Mouse (Mus musculus) embryonic fibroblast, embryonic 13.5 days (primary cell): ENCODE measurements around the gene Cdh18. TPM values are rescaled to one million over a fixed set of nuclear protein-coding genes. Genes with fewer than 3 reads are reported as not detected.
"Not testable (repeated sequence)": the region's sequence is repeated elsewhere in the genome, so short reads cannot be mapped to it uniquely, and the experiment has no call there.

Experiments
- H3K27ac ChIP-seq: 2 replicates; pipeline ENCODE4 v1.5.1; 2012; ENCODE audit warnings: low read length, control low read depth, inconsistent platforms; ENCODE audit not compliant: insufficient read depth
- H3K4me1 ChIP-seq: 2 replicates; pipeline ENCODE4 v1.6.1; 2011; ENCODE audit warnings: low read length; ENCODE audit not compliant: control insufficient read depth, insufficient read depth
- H3K4me3 ChIP-seq: 2 replicates; pipeline ENCODE4 v1.5.1; 2011; ENCODE audit warnings: mild to moderate bottlenecking, control low read depth, low read length; ENCODE audit not compliant: insufficient read depth
- CTCF ChIP-seq: IDR thresholded peaks from 2 replicates; pipeline ENCODE4 v1.5.1; 2011; ENCODE audit warnings: mild to moderate bottlenecking, control low read depth, low read length, moderate library complexity, borderline replicate concordance; ENCODE audit not compliant: insufficient read depth
- POLR2A ChIP-seq: IDR thresholded peaks from 2 replicates; pipeline ENCODE4 v1.6.1; 2011; ENCODE audit warnings: low read depth, mild to moderate bottlenecking, control low read depth, low read length, moderate library complexity
- polyA plus RNA-seq: library from polyadenylated mRNA; stranded (reverse); fragments of >200 nt; gene quantifications from 2 replicates; pipeline ENCODE4 v1.2.4, GENCODE M21; 2011; ENCODE audit warnings: low read depth; ENCODE audit not compliant: missing spikeins, insufficient read length

Gene Cdh18
- polyA plus RNA-seq, 1 experiment = 4.1 TPM

- H3K4me3 ChIP-seq = peak overlapping the region; percentile 39
- H3K4me1 ChIP-seq = peaks cover 3% of the 10 kb centered on the region; the same call in 1 of the 2 replicates
- 0 out of 2 replicates have a peak overlapping the region, but pooled peaks have one; percentile 3 for H3K27ac ChIP-seq
- no peak for TF ChIP-seq POLR2A
- TF ChIP-seq CTCF = no peak
Observed at GRCm38 (mm10) chr15:23035551-23036207, 486.9 kb downstream of the Cdh18 start.

GRCm38 (mm10) chr15:23036208-23037065 lies 487.6 kb downstream of the Cdh18 start:
- TF ChIP-seq CTCF (no peak), POLR2A (no peak; the same call in 1 of the 2 replicates)
- Histone ChIP-seq H3K4me3 (peak overlapping the region; percentile 39), H3K4me1 (peaks cover 3% of the 10 kb centered on the region; the same call in 1 of the 2 replicates), H3K27ac (peak overlapping the region; percentile 22; the same call in 1 of the 2 replicates)

GRCm38 (mm10) chr15:23037561-23037960 lies 488.7 kb downstream of the Cdh18 start:
- Histone ChIP-seq H3K4me1 (peaks cover 3% of the 10 kb centered on the region; the same call in 1 of the 2 replicates), H3K27ac (no peak overlapping the region), H3K4me3 (no peak overlapping the region)
- TF ChIP-seq CTCF (no peak), POLR2A (no peak)

GRCm38 (mm10) chr15:23046127-23046785 lies 497.4 kb downstream of the Cdh18 start:
- Histone ChIP-seq H3K4me3 (no peak overlapping the region), H3K27ac (no peak overlapping the region), H3K4me1 (no peaks in the 10 kb centered on the region)
- TF ChIP-seq CTCF (peak; percentile 6; the same call in 1 of the 2 replicates), POLR2A (no peak)

GRCm38 (mm10) chr15:23052006-23052405 lies 503.2 kb downstream of the Cdh18 start:
- no peak overlapping the region for H3K4me3 ChIP-seq
- H3K4me1 ChIP-seq = no peaks in the 10 kb centered on the region
- TF ChIP-seq POLR2A (no peak), CTCF (no peak)
- H3K27ac ChIP-seq = no peak overlapping the region

- not testable (repeated sequence) for H3K27ac ChIP-seq, H3K4me3 ChIP-seq, H3K4me1 ChIP-seq
Observed at GRCm38 (mm10) chr15:23085326-23085725, 536.5 kb downstream of the Cdh18 start.

- Histone ChIP-seq H3K27ac (no peak overlapping the region), H3K4me1 (no peaks in the 10 kb centered on the region), H3K4me3 (no peak overlapping the region)
- TF ChIP-seq CTCF (no peak), POLR2A (no peak)
Observed at GRCm38 (mm10) chr15:23087535-23087934, 538.7 kb downstream of the Cdh18 start.

DNA sequence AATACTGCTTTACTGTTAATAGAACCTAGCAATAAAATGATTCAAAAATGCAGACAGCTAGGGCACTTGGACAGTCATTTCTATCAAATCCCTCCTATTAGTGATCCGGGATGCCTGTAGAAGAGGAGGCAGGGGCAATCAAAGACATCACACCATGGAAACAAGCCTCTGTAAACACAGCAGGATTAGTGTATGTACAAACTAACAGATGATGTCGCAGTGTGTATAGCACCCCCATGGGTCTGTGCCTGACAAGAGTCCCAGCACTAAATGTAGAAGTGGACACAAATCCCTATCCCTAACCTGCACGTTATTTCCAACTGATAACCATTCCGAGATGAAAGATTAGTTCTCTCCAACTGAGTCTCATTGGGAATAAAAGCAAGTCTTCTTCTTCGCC lies 547.8 kb downstream of the Cdh18 start:
- Histone ChIP-seq H3K27ac (no peak overlapping the region), H3K4me1 (no peaks in the 10 kb centered on the region), H3K4me3 (no peak overlapping the region)
- TF ChIP-seq CTCF (no peak), POLR2A (no peak)

GRCm38 (mm10) chr15:23104668-23105380 lies 556.0 kb downstream of the Cdh18 start:
- Histone ChIP-seq H3K4me3 (no peak overlapping the region), H3K4me1 (no peaks in the 10 kb centered on the region), H3K27ac (no peak overlapping the region)
- no peak for TF ChIP-seq CTCF
- TF ChIP-seq POLR2A = no peak
